Mouse (Mus musculus) ES-E14 (cell line): ENCODE data around the gene Tepsin.

ENCODE experiments used
- CHD2 ChIP-seq: IDR thresholded peaks from 2 replicates; pipeline ENCODE4 v1.6.1; 2014; ENCODE audit warnings: mild to moderate bottlenecking, low read depth, low read length, inconsistent platforms
- MAFK ChIP-seq: IDR thresholded peaks from 2 replicates; pipeline ENCODE4 v1.6.1; 2014; ENCODE audit warnings: mild to moderate bottlenecking, low read depth, low read length, inconsistent platforms; ENCODE audit not compliant: insufficient read depth
- ZC3H11A ChIP-seq: IDR thresholded peaks from 2 replicates; pipeline ENCODE4 v1.6.1; 2012; ENCODE audit warnings: low read depth, mild to moderate bottlenecking, inconsistent platforms, low read length, borderline replicate concordance

DNA sequence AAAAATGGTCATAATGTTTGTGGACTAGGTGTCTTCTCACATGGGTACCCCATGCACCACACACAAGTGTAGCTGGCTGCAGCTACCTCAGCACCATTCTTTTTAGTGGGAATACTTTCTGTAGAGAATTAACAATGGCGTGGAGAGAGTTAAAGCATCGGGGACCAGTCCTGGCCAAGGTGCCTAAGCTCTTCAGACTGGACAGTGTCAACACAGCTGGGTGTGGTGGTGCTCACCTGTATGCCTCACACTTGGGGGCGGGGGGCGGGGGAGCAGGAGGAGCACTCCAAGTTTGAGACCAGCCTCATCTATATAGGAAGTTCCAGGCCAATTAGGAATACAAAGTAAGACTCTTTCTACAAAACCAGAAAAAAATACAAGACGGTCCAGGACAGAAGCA lies 35.6 kb upstream of the Tepsin start:
- TF ChIP-seq MAFK (no peak), CHD2 (no peak), ZC3H11A (no peak)
